Mouse (Mus musculus) E14TG2a.4 (cell line): Measurements from ENCODE around the gene Mrps34.
"Not testable (repeated sequence)": the region's sequence is repeated elsewhere in the genome, so short reads cannot be mapped to it uniquely, and the experiment has no call there.

Experiments used
- CTCF ChIP-seq: conservative IDR thresholded peaks from 2 replicates; pipeline ENCODE4 v1.5.1; 2014; ENCODE audit warnings: low read length
- NANOG ChIP-seq: IDR thresholded peaks from 2 replicates; pipeline ENCODE4 v1.6.1; 2014; ENCODE audit warnings: borderline replicate concordance, low read length, mixed read lengths
- POU5F1 ChIP-seq: IDR thresholded peaks from 2 replicates; pipeline ENCODE4 v1.6.1; 2014; ENCODE audit warnings: low read length, borderline replicate concordance

DNA sequence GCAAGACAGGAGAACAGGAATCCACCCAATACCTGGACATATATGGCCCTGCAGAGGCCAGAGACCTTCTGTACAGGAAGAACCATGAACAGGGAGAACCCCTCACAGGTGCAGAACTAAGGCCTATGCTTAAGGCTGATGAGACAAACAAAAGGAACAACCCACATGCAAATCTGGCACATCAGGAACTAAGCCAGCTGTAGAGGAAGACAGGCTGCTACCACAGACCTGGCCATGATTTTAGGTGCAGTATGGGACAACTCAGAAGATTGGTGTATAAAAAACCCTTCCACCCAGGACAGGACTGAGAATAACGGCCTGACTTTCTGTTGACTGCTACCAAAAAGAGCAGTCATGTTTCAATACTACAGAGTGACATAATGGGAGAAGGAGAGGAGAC, 48.7 kb downstream of the Mrps34 start:
- TF ChIP-seq CTCF, POU5F1, NANOG: not testable (repeated sequence)
